Mouse (Mus musculus): ENCODE results near the gene Phactr4.

GRCm38 (mm10) chr4:132455146-132455545 is 32.9 kb upstream of the Phactr4 start:
- TF ChIP-seq POLR2A (IDR thresholded peaks at IDR 0.05; ENCODE audit: low read depth, low read length) (no peak), CTCF (IDR thresholded peaks at IDR 0.05; ENCODE audit: extremely low read depth, insufficient read length, insufficient replicate concordance, low read depth, low read length) (no peak)
